Mouse (Mus musculus): ENCODE results near the gene Alx1. TPM values are rescaled to one million over a fixed set of nuclear protein-coding genes. Genes with fewer than 3 reads are reported as not detected.

Alx1 gene
- not detected in 2 replicates for polyA plus RNA-seq (2012; rRNA removed)

DNA sequence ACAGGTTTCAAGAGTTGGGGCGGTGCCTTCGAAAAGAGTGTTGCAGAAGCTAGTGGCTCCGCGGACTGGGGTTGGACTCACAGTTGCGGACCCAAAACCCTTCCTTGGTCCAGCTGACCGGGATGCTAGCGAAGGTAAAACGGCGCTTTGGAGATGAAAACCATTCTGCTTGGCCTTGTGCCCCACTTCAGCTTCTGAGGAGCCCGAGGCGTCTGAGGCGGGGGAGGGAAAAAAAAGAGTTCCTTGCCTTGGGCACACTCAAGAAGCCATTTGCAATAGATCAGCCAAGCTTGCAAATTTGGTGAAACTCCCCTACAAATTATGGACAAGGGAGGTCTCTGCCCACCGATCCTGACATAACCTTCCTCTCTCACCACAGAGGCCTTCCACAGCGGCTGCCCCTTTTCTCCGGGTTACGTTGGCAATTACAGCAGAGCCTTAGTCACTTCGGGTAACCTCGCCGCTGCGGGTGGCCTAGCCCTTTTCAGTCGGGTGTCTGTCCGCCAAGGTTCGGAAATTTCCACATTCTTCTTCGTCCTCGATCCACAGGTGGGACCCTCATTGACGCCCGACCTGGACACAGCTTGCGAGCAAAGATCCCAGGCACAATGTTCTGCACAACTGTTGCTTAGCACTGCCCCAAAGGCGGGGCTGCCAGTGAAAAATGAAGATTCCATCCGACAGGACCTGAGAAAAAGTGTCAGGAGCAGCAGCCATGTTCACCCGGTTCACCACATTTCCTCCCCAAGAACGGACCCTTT lies at the start of gene Alx1:
Gene Alx1 (minus strand): TSS at position 486 of the 761 bp plus-strand sequence.
- Histone ChIP-seq H3K4me1 (ENCODE audit: control insufficient read depth, insufficient read depth, insufficient read length) (no peaks in the 10 kb centered on the region; the same call in 1 of the 2 replicates), H3K27me3 (ENCODE audit: control insufficient read depth, insufficient read depth, low read length) (peaks cover 24% of the 10 kb centered on the region), H3K4me3 (ENCODE audit: extremely low read depth, insufficient read depth, insufficient read length) (no peak within 1 kb of the TSS), H3K36me3 (ENCODE audit: control insufficient read depth, insufficient read depth, low read length) (no peaks in the 10 kb centered on the region), H3K27ac (ENCODE audit: insufficient read depth, low read length) (no peak within 1 kb of the TSS)
- 9% methylated on average over 32 of the region's 32 CpGs for WGBS
- TF ChIP-seq POLR2A (IDR thresholded peaks at IDR 0.05; ENCODE audit: low read depth, low read length) (no peak), CTCF (IDR thresholded peaks at IDR 0.05; ENCODE audit: extremely low read depth, insufficient read depth, insufficient read length, insufficient replicate concordance) (no peak)
- DNase-seq (ENCODE audit: low read depth in 1 of 2, low spot score in 2 of 2): no peak

DNA sequence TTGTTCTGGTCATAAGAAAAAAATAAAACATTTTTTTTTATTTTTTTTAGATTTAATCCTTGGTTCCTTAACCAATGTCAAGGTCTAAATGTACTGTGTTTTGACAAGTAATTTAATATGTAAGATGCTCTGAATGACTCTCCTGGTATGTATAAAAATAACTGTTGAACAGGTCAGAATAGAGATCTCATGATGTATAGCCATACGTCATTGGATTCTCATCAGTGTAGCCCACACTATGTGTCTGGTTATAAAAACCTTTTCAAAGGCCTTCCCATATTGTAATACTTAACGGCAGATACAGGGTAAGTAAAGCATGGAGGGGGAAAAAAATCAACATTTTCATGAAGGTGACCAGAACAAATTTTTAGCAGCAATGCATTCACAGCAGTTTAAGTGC lies 19.6 kb upstream of the Alx1 start:
- H3K4me1 ChIP-seq (ENCODE audit: control insufficient read depth, insufficient read depth, insufficient read length): no peaks in the 10 kb centered on the region
- TF ChIP-seq POLR2A (IDR thresholded peaks at IDR 0.05; ENCODE audit: low read depth, low read length): no peak
- TF ChIP-seq CTCF (IDR thresholded peaks at IDR 0.05; ENCODE audit: extremely low read depth, insufficient read depth, insufficient read length, insufficient replicate concordance): no peak
- no peak overlapping the region for H3K27ac ChIP-seq (ENCODE audit: insufficient read depth, low read length)
- no peak overlapping the region for H3K4me3 ChIP-seq (ENCODE audit: extremely low read depth, insufficient read depth, insufficient read length)
- H3K27me3 ChIP-seq (ENCODE audit: control insufficient read depth, insufficient read depth, low read length): no peaks in the 10 kb centered on the region
- 91% methylated on average over 2 of the region's 2 CpGs for WGBS
- no peak for DNase-seq (ENCODE audit: low read depth in 1 of 2, low spot score in 2 of 2)
- no peaks in the 10 kb centered on the region for H3K36me3 ChIP-seq (ENCODE audit: control insufficient read depth, insufficient read depth, low read length)

DNA sequence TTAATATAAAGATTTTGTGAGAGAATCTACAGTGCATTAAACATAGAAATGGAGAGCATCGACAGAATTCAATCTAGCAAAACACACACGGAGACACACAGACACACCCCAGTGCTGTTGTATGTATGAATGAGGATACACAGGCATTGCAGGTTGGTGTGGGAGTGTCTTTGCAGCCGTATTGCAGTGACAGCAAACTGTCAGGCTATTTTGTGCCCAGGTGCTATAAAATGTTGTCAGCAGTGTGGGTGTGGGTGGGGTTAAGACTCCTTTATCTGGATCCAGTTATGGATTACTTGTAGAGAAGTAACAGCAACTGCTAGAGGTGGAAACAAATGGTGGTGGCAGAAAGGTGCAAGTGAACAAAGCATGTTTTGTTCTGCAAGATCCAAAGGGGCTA lies 16.6 kb upstream of the Alx1 start:
- H3K4me3 ChIP-seq (ENCODE audit: extremely low read depth, insufficient read depth, insufficient read length): no peak overlapping the region
- DNase-seq (ENCODE audit: low read depth in 1 of 2, low spot score in 2 of 2): no peak
- 84% methylated on average over 3 of the region's 3 CpGs for WGBS
- no peaks in the 10 kb centered on the region for H3K4me1 ChIP-seq (ENCODE audit: control insufficient read depth, insufficient read depth, insufficient read length)
- TF ChIP-seq CTCF (IDR thresholded peaks at IDR 0.05; ENCODE audit: extremely low read depth, insufficient read depth, insufficient read length, insufficient replicate concordance): no peak
- TF ChIP-seq POLR2A (IDR thresholded peaks at IDR 0.05; ENCODE audit: low read depth, low read length): no peak
- H3K36me3 ChIP-seq (ENCODE audit: control insufficient read depth, insufficient read depth, low read length): no peaks in the 10 kb centered on the region
- H3K27me3 ChIP-seq (ENCODE audit: control insufficient read depth, insufficient read depth, low read length): no peaks in the 10 kb centered on the region
- no peak overlapping the region for H3K27ac ChIP-seq (ENCODE audit: insufficient read depth, low read length)

DNA sequence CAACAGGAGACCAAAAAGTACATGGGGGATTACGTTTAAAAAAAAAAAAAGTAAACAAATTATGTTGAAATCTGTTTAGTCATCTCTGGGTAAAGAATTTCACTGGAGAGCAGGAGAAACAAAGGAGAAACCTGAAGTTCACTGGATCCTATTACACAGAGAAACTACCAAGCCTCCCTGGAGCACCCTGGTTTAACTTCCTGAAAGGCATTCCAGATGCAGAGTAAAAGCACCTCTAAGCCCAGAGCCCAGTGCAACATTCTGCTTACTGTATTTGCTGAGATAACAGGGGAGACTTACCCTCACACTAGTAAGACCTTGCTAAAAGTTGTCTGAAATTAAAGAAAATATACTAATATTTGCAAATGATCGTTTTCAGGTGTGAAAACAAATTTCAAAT lies 15.0 kb upstream of the Alx1 start:
- 59% methylated on average over 2 of the region's 2 CpGs for WGBS
- TF ChIP-seq POLR2A (IDR thresholded peaks at IDR 0.05; ENCODE audit: low read depth, low read length) (no peak), CTCF (IDR thresholded peaks at IDR 0.05; ENCODE audit: extremely low read depth, insufficient read depth, insufficient read length, insufficient replicate concordance) (no peak)
- no peaks in the 10 kb centered on the region for H3K27me3 ChIP-seq (ENCODE audit: control insufficient read depth, insufficient read depth, low read length)

DNA sequence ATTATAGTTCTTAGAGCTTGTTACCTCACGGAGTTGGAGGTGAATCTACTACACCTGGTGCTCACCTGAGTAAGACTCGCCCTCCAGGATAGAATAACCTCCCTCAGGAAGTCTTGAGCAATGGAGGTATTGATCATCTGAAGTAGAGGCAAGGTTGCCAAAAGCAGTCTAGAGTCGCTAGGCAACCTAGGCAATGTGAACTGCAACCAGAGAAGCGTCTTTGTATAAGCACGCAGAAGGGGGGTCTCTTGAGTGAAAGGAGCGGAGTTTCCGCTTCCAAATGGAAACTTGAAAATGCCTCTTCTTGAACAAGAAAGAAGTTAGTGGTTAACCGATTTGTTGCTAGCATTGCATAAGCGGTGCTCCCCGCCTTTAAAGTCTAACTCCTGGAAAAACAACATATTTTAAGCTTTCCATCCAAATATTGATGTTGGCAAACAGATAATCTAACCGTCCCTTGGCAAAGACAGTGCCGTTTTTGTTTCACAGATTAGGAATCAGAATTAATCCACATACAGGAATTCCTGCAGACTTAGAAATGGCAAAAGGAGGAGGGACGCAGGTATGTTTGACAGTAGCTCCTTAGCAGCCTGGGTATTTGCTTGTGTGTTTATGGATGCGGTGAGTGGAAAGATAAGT lies 5.1 kb upstream of the Alx1 start:
- no peaks in the 10 kb centered on the region for H3K36me3 ChIP-seq (ENCODE audit: control insufficient read depth, insufficient read depth, low read length)
- no peak for DNase-seq (ENCODE audit: low read depth in 1 of 2, low spot score in 2 of 2)
- 13% methylated on average over 14 of the region's 14 CpGs for WGBS
- peaks cover 3% of the 10 kb centered on the region; the same call in 1 of the 2 replicates for H3K27me3 ChIP-seq (ENCODE audit: control insufficient read depth, insufficient read depth, low read length)
- H3K27ac ChIP-seq (ENCODE audit: insufficient read depth, low read length): no peak overlapping the region
- no peak overlapping the region for H3K4me3 ChIP-seq (ENCODE audit: extremely low read depth, insufficient read depth, insufficient read length)
- no peaks in the 10 kb centered on the region for H3K4me1 ChIP-seq (ENCODE audit: control insufficient read depth, insufficient read depth, insufficient read length)
- no peak for TF ChIP-seq POLR2A (IDR thresholded peaks at IDR 0.05; ENCODE audit: low read depth, low read length)
- TF ChIP-seq CTCF (IDR thresholded peaks at IDR 0.05; ENCODE audit: extremely low read depth, insufficient read depth, insufficient read length, insufficient replicate concordance): no peak

More for the DNA sequence above, 15.0 kb upstream of the Alx1 start:
- H3K36me3 ChIP-seq (ENCODE audit: control insufficient read depth, insufficient read depth, low read length): no peaks in the 10 kb centered on the region
- no peak for DNase-seq (ENCODE audit: low read depth in 1 of 2, low spot score in 2 of 2)
- no peak overlapping the region for H3K27ac ChIP-seq (ENCODE audit: insufficient read depth, low read length)
- H3K4me1 ChIP-seq (ENCODE audit: control insufficient read depth, insufficient read depth, insufficient read length): no peaks in the 10 kb centered on the region
- no peak overlapping the region for H3K4me3 ChIP-seq (ENCODE audit: extremely low read depth, insufficient read depth, insufficient read length)

DNA sequence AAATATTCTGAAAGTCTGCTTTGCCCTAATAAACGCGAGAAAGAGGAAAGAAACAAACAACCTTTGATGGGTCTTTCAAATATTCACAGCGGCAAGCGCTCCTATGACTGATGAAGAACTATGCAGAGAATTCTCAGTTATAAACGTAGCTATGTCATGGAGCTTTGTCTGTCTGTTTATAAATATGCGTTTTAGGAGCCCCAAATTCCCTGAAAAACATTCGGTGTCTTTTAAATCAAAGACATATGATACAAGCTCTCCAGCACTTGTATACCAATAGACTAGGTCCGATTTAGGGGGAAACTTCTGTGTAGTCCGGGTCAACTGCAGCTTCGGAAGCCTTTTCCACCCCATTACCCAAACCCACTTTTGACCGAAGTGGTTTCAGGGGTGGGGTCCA lies 916 bp upstream of the Alx1 start:
- H3K27me3 ChIP-seq (ENCODE audit: control insufficient read depth, insufficient read depth, low read length): peaks cover 24% of the 10 kb centered on the region
- no peaks in the 10 kb centered on the region; the same call in 1 of the 2 replicates for H3K4me1 ChIP-seq (ENCODE audit: control insufficient read depth, insufficient read depth, insufficient read length)
- DNase-seq (ENCODE audit: low read depth in 1 of 2, low spot score in 2 of 2): no peak
- TF ChIP-seq POLR2A (IDR thresholded peaks at IDR 0.05; ENCODE audit: low read depth, low read length): no peak
- TF ChIP-seq CTCF (IDR thresholded peaks at IDR 0.05; ENCODE audit: extremely low read depth, insufficient read depth, insufficient read length, insufficient replicate concordance): no peak
- H3K4me3 ChIP-seq (ENCODE audit: extremely low read depth, insufficient read depth, insufficient read length): no peak overlapping the region
- WGBS: 9% methylated on average over 11 of the region's 11 CpGs
- H3K36me3 ChIP-seq (ENCODE audit: control insufficient read depth, insufficient read depth, low read length): no peaks in the 10 kb centered on the region
- H3K27ac ChIP-seq (ENCODE audit: insufficient read depth, low read length): no peak overlapping the region
